Mouse (Mus musculus) thymus, postnatal 10 days (tissue): ENCODE measurements around the gene Pip5k1b.

Experiments used
- DNase-seq, 2 experiments: peaks; one replicate each; pipeline ENCODE4 v3.0.0; 2021; ENCODE audit warnings: low spot score in 2 of 2

Gene Pip5k1b

DNA sequence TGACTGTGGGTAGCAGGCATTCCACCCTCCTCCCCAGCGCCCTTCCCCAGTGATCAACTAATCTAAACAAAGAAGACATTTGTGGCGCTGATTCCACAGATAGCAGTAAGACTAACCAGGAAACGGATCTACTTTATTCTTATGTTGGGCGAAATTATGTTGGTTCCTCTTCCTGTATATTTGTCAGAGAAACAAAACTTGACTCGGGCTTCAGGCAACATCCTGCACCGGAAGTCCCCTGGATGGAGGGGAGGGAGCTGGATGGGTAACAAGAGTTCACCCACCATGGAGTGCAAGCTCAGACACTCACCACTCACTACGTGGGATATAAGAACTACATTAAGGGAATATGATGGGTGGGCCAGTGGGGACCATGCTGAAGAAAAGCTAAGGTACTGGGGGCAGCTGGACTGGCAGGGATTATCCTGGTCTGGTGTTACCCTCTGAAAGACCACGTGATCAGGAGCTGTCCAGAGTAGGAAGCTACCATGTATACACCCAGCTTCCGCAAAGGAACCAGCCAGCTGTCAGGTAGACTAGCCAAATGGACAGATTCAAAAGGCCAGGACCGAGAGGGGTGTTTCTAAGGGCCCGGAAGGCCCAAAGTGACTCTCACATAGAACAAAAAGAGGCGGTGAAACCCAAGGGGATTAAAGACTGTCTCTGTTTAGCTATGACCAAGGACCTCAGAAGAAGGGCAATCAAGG, 219.1 kb downstream of the Pip5k1b start:
- no peak for DNase-seq

GRCm38 (mm10) chr19:24335611-24336343, 219.9 kb downstream of the Pip5k1b start:
- DNase-seq, result no peak

DNA sequence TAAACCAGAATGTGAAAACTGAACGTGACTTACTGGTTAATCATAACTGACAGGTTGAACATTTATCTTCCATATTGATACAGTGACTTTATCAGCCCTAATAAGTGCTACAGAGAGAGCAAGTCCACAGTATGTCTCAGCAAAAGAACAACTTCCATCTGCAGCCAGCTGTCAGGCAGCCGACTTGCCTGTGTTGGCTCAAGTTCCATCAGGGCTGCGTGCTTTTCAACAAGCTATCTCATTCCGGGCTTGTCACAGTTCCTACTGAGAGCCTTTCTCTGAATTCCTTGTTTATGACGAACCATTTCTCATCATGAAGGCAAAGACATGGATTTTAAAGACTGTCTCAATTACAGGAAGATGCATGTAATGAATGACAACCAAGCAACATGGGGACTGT, 222.7 kb downstream of the Pip5k1b start:
- no peak for DNase-seq

GRCm38 (mm10) chr19:24331274-24331673, 224.4 kb downstream of the Pip5k1b start:
- DNase-seq, result no peak

DNA sequence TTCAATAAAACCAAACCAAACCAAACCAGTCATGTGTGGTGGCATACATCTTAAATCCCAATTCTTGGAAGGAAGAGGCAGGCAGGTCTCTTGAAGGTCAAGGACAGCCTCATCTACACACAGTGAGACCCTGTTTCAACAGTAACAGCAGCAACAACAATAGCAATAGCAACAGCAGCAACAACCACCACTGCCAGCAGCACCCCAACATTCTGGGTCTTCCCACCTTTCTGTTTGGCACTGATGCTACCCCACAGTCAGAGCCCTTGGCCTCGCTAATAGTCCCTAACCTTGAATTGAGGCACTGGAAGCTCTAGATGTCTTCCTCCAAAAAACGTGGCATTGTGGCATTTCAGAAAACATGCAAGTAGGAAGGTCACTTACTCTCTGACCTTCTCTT, 225.3 kb downstream of the Pip5k1b start:
- DNase-seq, result no peak

- DNase-seq, result no peak
Observed at GRCm38 (mm10) chr19:24327921-24328320, 227.8 kb downstream of the Pip5k1b start.

GRCm38 (mm10) chr19:24326969-24327368, 228.7 kb downstream of the Pip5k1b start:
- no peak for DNase-seq

DNA sequence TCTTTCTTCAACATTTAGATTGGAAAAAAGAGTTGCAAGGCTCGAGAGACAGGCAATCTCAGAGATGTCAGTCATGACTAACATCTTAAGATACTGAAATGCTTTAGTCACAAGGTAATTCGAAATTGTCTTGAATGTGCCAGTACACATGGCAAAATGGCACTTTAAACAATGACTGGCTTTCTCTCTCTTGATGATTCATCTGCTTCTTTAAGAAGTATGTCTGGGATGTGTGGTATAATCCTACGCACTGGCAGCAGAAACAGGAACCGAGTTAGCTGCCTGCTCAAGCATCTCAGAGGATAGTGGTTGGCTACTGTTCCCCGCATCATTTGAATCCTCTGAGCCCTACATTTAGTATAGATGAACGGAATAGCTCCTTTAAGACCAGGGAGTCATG, 230.0 kb downstream of the Pip5k1b start:
- no peak for DNase-seq

GRCm38 (mm10) chr19:24323841-24324613, 231.6 kb downstream of the Pip5k1b start:
- no peak for DNase-seq

DNA sequence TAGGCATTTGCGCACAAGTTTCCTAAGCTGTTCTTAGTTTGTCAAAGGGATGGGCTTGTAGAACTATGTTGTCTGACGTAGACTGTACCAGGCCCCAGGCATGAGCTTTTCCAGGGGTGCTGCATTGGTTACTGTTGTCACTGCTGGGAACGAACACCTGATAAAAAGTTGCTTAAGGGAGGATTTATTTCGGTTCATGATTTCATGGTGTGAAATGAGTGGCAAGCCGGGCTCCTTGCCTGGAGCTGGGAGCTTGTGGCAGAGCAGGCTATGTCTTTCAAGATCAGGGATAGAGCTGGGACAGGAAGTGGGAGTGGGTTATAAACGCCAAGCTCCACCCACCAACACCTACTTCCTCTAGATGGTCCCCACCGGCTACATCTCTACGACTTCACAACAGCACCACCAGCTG, 233.8 kb downstream of the Pip5k1b start:
- DNase-seq, result no peak

GRCm38 (mm10) chr19:24321211-24321899, 234.3 kb downstream of the Pip5k1b start:
- no peak for DNase-seq

DNA sequence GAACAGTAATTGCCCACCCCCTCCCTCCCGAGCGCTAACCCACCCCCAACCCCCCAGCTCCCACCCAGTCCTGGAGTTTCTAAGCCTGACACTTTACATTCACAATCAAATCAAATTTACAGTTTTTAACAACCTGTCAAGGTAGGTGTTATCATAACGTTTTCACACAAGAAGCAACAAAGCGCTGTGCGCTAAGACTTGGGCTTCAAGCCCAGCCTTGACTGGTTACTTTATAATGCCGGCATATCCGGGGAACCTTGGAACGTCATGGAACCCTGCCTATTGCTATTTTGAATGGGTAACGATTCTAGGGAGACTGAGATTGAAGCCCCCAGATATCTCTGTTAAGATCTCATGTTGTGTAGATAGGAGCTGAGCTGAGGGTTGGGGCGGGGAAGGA, 237.5 kb downstream of the Pip5k1b start:
- no peak for DNase-seq

- DNase-seq, result no peak
Observed at GRCm38 (mm10) chr19:24317731-24318130, 237.9 kb downstream of the Pip5k1b start.

DNA sequence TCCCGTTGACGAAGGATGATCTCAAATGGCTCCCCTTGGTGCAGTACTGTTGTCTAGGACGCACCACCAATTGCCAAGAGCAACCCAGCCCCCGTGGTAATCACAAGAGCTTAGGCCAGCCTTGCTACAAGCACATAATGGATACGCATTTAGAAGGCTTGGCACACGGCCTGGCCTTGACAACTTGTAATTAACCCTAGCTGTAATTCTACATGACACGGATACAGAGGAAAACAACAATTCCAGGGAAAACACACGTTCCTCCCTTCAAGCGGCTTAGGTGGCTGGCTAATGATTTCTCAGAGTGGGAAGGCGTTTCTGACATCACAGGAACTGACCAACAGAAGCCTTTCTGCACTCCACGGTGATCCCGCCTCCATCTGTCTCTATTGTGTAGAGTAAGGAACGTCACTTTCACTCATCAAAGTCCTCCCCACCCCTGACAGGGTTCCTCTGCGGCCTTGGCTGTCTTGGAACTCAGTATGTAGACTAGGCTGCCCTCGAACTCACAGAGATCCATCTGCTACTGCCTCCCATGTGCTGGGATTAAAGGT, 238.6 kb downstream of the Pip5k1b start:
- DNase-seq, result no peak

DNA sequence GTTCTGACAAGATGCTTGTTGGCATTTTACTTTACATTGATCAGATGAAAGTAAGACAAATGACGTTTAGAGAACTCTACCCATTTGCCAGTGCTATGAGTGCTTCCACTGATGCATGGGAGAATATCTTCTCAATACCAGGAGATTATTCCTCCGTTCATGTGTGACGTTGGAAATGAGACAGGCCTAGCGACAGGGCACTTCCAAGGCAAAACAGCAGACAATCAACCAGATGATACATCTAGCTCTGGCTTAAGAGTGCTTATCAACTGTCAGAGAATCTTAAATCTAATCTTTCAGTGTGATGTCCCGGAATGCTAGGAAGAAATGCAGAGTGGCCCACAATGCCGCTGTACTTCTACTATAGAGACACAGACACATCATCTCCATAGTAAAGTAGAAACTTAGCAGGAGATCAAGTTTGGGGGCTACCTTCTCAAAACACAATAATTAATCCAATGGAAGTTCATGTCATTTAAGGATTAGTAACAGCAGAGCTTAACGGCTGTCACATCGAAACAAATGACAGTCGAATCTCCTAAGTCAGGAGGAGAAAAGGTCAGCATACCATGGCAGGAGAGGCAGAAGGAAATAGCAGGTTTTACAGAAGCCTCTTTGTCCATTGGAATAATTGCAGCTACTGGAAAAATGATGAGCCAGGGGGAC, 239.5 kb downstream of the Pip5k1b start:
- no peak for DNase-seq

- DNase-seq, result no peak
Observed at GRCm38 (mm10) chr19:24315234-24315633, 240.4 kb downstream of the Pip5k1b start.

GRCm38 (mm10) chr19:24314676-24315075, 241.0 kb downstream of the Pip5k1b start:
- DNase-seq, result no peak

DNA sequence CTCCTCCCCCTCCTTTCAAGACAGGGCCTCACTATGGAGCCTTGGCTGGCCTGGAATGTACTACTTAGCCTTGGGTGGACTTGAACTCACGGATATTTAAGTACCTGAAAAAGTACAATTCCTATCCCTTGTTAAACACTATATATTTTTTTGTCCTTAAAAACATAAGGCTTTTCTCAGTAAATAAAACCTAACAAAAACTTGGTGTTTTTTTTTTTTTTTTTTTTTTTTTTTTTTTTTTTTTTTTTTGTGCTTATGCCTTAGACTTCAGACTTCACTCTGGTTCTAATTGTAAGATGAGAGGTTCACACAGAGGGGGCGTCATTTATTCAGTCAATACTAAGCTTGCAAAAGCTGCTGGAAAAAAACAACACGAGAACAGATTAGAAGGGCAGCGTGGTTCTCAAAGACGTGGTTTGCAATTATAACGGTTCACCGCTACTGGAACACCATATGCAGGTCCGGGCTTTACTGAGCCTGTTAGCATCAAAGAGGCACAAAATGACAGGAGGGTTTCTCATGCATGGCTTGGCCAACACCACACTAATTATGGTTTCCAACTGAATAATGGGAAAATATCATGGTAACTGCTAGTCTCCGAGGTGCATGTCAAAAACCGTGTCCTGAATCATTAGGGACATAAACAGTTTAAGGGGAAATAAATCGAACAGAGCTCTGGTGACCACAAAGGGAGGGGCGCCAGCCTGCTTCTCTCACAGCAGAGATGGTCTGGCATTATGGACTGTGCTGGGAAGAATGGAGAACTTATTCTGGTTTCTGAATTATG, 242.9 kb downstream of the Pip5k1b start:
- no peak for DNase-seq

DNA sequence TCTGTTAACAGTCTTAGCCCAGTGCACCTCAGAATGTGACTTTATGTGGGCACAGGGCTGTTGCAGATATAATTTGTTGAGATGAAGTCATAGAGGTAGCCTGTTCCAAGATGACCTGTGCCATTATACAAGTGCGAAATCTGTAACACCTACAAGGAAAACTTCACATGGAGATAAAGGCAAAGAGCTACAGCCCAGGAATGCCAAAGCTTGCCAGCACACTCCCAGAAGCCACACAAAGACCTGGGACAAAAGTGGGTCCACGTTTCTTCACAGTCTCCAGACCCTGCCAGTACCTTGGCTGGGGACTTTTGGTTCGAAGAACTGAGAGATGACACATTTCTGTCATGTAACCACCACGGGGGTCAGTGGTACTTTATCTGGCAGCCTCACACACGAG, 243.6 kb downstream of the Pip5k1b start:
- no peak for DNase-seq

GRCm38 (mm10) chr19:24308305-24308705, 247.4 kb downstream of the Pip5k1b start:
- no peak for DNase-seq
